Mouse (Mus musculus) heart, adult 2 months (tissue): ENCODE measurements around the gene Stxbp6.

ENCODE experiments used
- CTCF ChIP-seq: fragments of 200-600 bp; IDR thresholded peaks from 2 replicates; pipeline ENCODE4 v1.8.1; 2022; ENCODE audit warnings: antibody characterized with exemption, mild to moderate bottlenecking, moderate library complexity
- EP300 ChIP-seq: fragments of 200-500 bp; IDR thresholded peaks from 2 replicates; pipeline ENCODE4 v1.6.1; 2011; ENCODE audit warnings: low read depth, low read length, control low read depth; ENCODE audit not compliant: insufficient read depth

DNA sequence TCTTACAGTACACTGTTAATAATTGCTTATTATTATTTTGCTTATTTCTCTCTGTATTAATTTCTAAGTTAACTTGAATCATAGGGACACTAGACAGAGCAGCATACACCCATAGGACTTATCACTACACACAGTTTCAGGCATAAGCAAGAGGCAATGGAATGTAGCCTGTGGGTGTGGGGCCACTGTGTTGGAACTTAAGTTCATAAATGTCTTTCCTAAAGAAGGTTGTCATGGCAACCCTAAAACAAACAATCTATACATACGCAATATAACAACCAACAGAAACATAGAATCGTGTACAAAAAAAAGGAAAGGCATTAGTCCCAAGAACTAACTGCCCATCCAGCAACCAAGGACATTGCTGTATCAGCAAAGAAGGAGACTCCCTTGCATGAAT, 67.9 kb downstream of the Stxbp6 start:
- TF ChIP-seq EP300 (no peak), CTCF (no peak)
